Mouse (Mus musculus) frontal cortex, postnatal 10 days (tissue): ENCODE data around the gene Gm3238.
"Not testable (repeated sequence)": the region's sequence is repeated elsewhere in the genome, so short reads cannot be mapped to it uniquely, and the experiment has no call there.

Source experiments
- DNase-seq, 2 experiments: peaks; one replicate each; pipeline ENCODE4 v3.0.0; 2022; ENCODE audit warnings: low spot score in 2 of 2, mixed read lengths in 1 of 2

Gene Gm3238

DNA sequence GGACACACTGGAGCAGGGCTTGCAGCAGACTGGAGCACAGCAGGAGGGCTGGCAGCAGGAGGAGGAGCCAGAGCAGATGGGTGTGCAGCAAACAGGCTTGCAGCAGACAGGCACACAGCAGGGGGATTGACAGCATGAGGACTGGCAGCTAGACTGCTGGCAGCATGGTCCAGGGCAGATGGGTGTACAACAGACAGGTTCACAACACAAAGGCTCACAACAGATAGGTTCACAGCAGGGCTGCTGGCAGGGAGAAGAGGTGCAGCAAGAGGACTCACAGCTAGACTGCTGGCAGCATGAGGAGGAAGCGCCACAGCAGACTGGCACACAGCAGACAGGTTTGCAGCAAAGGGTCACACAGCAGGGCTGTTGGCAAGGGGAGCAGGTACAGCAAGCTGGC, 20.4 kb downstream of the Gm3238 start:
- DNase-seq = not testable (repeated sequence)

DNA sequence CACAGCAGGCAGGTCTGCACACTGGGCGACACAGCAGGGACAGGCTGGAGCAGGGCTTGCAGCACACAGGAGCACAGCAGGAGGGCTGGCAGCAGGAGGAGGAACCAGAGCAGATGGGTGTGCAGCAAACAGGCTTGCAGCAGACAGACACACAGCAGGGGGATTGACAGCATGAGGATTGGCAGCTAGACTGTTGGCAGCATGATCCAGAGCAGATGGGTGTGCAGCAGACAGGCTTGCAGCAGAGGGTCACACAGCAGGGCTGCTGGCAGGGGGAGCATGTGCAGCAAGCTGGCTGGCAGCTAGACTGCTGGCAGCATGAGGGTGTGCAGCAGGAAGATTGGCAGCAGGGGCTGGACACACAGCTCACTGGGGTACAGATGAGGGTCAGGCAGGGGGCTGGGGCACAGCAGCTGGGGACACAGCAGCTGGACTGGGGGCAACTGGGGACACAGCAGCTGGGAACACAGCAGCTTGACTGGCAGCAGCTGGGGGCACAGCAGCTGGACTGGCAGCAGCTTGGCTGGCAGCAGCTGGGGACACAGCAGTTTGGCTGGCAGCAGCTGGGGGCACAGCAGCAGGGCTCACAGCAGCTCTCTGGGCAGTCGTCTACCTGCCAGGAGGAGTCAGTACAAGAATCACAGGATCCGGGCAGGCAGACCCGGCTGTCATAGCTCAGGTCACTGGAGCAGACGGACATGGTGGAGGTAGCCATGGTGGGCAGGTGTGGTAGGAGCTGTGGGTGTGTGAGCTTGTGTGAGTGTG, 29.0 kb downstream of the Gm3238 start, which contains the start of gene Gm18596:
TSS of gene Gm18596 (minus strand) at position 715 of the 765 bp plus-strand sequence.
- DNase-seq = not testable (repeated sequence)

DNA sequence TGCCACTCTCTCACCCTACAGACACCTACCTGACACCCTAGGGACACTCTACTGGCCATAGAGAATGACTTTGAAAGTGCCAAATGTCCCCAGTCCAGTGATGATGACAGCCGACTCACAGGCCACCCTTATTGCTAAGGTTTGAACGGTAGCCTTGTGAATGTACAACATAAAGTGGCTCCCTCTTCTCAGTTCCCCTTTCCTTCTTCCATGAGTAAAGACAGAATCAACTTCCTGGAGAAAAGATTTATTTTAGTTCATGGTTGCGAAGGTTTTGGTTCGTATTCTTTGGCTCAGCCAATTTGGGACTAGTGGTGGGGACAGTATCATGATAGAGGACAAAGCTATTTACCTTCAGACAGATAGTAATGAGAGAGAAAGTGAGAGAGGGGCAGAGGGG, 32.2 kb downstream of the Gm3238 start:
- no peak for DNase-seq

DNA sequence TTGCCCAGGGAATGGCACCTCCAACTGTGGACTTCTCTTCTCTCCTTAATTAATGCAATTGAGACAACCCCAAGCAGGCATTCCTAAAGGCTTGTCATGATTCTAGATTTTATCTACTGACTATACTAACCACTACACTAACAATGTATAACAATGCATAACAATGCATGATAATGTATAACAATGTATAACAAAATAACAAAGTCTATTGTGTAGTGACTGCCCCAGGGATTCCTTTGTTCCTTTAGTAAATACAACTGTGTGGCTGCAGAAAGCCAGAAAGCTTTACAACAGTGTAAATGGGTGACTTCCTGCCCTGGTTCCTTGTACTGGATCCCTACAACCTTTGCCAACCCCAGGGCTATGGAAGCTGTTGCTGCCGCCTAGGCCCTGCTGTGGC, 35.2 kb downstream of the Gm3238 start:
- no peak for DNase-seq

DNA sequence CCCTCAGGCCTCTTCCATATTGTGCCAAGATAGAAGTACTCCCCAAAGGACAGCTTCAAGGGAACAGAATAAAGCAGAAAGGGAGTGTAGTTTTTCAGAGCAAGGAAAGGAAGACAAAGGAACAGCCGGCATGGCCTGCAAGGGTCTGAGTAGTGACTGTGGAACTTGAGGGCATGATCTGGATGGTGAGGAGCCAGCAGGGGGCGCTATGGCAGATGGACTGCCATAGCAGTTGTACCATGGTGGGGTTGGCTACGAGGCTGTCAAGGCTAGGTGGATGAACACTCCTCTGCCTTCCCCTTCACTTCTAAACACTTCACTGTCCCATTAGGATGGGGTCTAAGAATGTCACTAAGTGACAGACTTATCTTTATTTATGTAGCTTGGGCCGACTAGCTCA, 41.9 kb downstream of the Gm3238 start:
- no peak for DNase-seq

DNA sequence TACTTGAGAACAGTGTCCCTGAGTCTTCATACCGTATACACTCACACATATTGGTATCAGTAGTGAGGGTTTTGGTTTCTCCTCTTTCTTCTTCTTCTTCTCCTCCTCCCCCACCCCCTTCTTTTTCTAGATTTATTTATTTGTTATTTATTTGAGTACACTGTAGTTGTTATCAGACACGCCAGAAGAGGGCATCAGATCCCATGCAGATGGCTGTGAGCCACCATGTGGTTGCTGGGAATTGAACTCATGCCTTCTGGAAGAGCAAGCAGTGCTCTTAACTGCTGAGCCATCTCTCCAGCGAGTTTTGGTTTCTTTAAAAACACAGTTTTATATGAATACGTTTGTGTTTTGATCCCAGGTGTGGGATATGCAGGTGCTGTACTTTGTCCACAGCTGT, 42.8 kb downstream of the Gm3238 start:
- DNase-seq = no peak

DNA sequence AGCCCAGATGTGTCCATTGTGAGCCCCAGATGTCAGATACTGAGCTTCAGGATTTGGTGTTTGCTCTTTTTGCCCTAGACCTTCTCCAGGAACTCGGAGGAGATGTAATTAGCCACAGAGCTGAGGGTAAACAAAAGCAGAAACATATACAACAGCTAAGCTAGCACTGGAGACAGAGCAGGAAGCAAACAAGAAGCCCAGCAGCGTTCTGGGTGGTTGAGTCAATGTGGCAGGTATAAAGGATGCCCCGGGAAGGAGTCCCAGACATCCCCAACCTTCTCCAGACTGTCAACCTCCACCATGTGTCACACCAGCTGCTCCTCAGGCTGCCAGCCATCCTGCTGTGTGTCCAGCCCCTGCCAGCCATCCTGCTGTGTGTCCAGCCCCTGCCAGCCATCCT, 44.9 kb downstream of the Gm3238 start, which contains the start of gene Gm10100:
TSS of gene Gm10100 (plus strand) at position 301 of the 400 bp plus-strand sequence.
- DNase-seq = no peak

DNA sequence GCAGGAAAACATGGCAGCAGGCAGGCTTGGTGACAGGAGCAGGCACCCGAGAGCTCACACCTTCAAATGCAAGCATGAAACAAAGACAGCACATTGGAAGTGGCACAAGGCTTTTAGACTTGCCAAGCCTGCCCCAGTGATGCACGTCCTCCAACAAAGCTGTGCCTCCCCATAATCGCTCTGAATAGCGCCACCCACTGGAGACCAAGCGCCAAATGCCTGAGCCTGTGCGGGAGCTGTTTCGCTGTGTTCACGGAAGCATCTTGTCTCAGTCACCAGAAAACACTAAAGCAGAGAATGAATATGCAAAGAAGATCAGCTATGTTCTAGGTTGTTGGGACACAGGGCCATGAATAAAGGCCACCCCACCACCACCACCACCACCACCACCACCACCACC, 46.3 kb downstream of the Gm3238 start:
- DNase-seq = no peak
